Mouse (Mus musculus): ENCODE measurements around the gene Olfr746.

The Olfr746 gene

GRCm38 (mm10) chr14:50646783-50647182, at the start of gene Olfr746:
Olfr746 (plus strand) TSS chr14:50647083.
- DNase-seq (ENCODE audit: low spot score in 2 of 2): no peak

DNA sequence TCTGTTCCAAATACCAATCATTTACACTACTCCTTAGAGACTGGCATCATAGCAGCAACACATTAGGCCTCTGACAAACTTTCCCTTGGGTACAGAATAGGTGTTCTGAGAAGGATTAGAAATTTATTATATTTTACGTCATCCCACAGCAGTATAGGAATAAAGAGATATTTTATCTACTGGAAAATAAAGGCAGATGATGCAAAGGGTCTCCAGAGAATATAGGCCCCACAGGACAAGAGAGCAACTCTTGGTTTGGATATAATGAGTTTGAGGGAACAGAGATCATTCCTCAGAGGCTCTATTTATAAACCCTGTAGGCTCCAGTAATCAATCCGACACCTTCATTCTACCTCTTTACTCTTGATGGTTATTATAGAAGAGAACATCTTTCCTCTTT, 32.3 kb upstream of the Olfr746 start, which contains the start of gene Olfr744:
Olfr744 (plus strand) TSS at position 301 of the 400 bp plus-strand sequence.
- DNase-seq (ENCODE audit: low spot score in 2 of 2): no peak

- DNase-seq (ENCODE audit: low spot score in 2 of 2): no peak
These were observed 7.8 kb upstream of the Olfr746 start, which contains the start of gene Olfr745 for GRCm38 (mm10) chr14:50639088-50639487. Olfr745 (plus strand) TSS chr14:50639388.

GRCm38 (mm10) chr14:50693106-50693505, 46.2 kb downstream of the Olfr746 start, which contains the start of gene Olfr747:
Olfr747 (minus strand) TSS chr14:50693206.
- no peak for DNase-seq (ENCODE audit: low spot score in 2 of 2)

Data from natural killer cell, adult 2 months (primary cell).